Mouse (Mus musculus): Measurements from ENCODE around the gene Pgm2. TPM values are rescaled to one million over a fixed set of nuclear protein-coding genes. Genes with fewer than 3 reads are reported as not detected.
A peak's percentile ranks its signal among the peaks of the same experiment; 100 is the strongest.

Pgm2 gene
- 10 to 100 TPM; 12.1 to 12.6 TPM for total RNA-seq (2021)

GRCm38 (mm10) chr5:64092748-64093292, at the start of gene Pgm2:
TSS of gene Pgm2 (plus strand) at chr5:64092950.
- intact Hi-C loops (cut with DNase I) = no loop called here
- peak; percentile 87 to 89 for DNase-seq

GRCm38 (mm10) chr5:64043694-64044453, 48.9 kb upstream of the Pgm2 start:
- no peak for DNase-seq

GRCm38 (mm10) chr5:64044790-64045189, 48.0 kb upstream of the Pgm2 start:
- intact Hi-C loops (cut with DNase I) = no loop called here
- no peak for DNase-seq

More at GRCm38 (mm10) chr5:64043694-64044453, 48.9 kb upstream of the Pgm2 start:
- intact Hi-C loops (cut with DNase I) = no loop called here

- intact Hi-C loops (cut with DNase I) = no loop called here
Measured at GRCm38 (mm10) chr5:64045502-64045901, 47.2 kb upstream of the Pgm2 start.

GRCm38 (mm10) chr5:64046995-64047394, 45.8 kb upstream of the Pgm2 start:
- no peak for DNase-seq
- intact Hi-C loops (cut with DNase I) = no loop called here

More at GRCm38 (mm10) chr5:64045502-64045901, 47.2 kb upstream of the Pgm2 start:
- peak; percentile 68 to 73 for DNase-seq

- intact Hi-C loops (cut with DNase I) = no loop called here
- DNase-seq = no peak
Measured at GRCm38 (mm10) chr5:64047921-64048320, 44.8 kb upstream of the Pgm2 start.

- no peak for DNase-seq
- intact Hi-C loops (cut with DNase I) = no loop called here
Measured at GRCm38 (mm10) chr5:64048605-64049004, 44.1 kb upstream of the Pgm2 start.

GRCm38 (mm10) chr5:64049256-64049655, 43.5 kb upstream of the Pgm2 start:
- intact Hi-C loops (cut with DNase I) = no loop called here

GRCm38 (mm10) chr5:64053010-64053409, 39.7 kb upstream of the Pgm2 start:
- intact Hi-C loops (cut with DNase I) = no loop called here
- DNase-seq = no peak

More at GRCm38 (mm10) chr5:64049256-64049655, 43.5 kb upstream of the Pgm2 start:
- no peak for DNase-seq

GRCm38 (mm10) chr5:64056210-64056609, 36.5 kb upstream of the Pgm2 start:
- no peak for DNase-seq
- intact Hi-C loops (cut with DNase I) = no loop called here

- DNase-seq = no peak
- intact Hi-C loops (cut with DNase I) = loop anchor here (5.0 kb wide), 1 partner anchor 79 kb away; no protein-coding TSS in a partner anchor
Measured at GRCm38 (mm10) chr5:64060881-64061280, 31.9 kb upstream of the Pgm2 start.

GRCm38 (mm10) chr5:64061643-64062042, 31.1 kb upstream of the Pgm2 start:
- intact Hi-C loops (cut with DNase I) = loop anchor here (5.0 kb wide), 1 partner anchor 79 kb away; no protein-coding TSS in a partner anchor
- no peak for DNase-seq

- intact Hi-C loops (cut with DNase I) = loop anchor here (5.0 kb wide), 1 partner anchor 81 kb away; no protein-coding TSS in a partner anchor
- no peak for DNase-seq
Measured at GRCm38 (mm10) chr5:64062882-64063621, 29.7 kb upstream of the Pgm2 start.

GRCm38 (mm10) chr5:64063622-64064355, 29.0 kb upstream of the Pgm2 start:
- DNase-seq = peak in 1 of 2 experiments; percentile 4
- intact Hi-C loops (cut with DNase I) = loop anchor here (5.0 kb wide), 1 partner anchor 81 kb away; no protein-coding TSS in a partner anchor

- no peak for DNase-seq
- intact Hi-C loops (cut with DNase I) = loop anchor here (5.0 kb wide), 1 partner anchor 82 kb away; no protein-coding TSS in a partner anchor
Measured at GRCm38 (mm10) chr5:64064401-64064800, 28.3 kb upstream of the Pgm2 start.

GRCm38 (mm10) chr5:64065497-64066046, 27.2 kb upstream of the Pgm2 start:
- intact Hi-C loops (cut with DNase I) = no loop called here
- no peak for DNase-seq

- intact Hi-C loops (cut with DNase I) = no loop called here
- no peak for DNase-seq
Measured at GRCm38 (mm10) chr5:64066159-64066558, 26.6 kb upstream of the Pgm2 start.

- intact Hi-C loops (cut with DNase I) = no loop called here
Measured at GRCm38 (mm10) chr5:64067576-64067975, 25.2 kb upstream of the Pgm2 start.

GRCm38 (mm10) chr5:64070081-64070673, 22.6 kb upstream of the Pgm2 start:
- DNase-seq = peak; percentile 77 to 82
- intact Hi-C loops (cut with DNase I) = loop anchor here (1.0 to 10.0 kb wide), 3 partner anchors 103 to 255 kb away; partner anchors contain the start of genes 0610040J01Rik and Rell1

More at GRCm38 (mm10) chr5:64067576-64067975, 25.2 kb upstream of the Pgm2 start:
- DNase-seq = no peak
